7 mouse cellular contexts compared by ENCODE assay signal in genomic region chrX:68313486-68313885, GRCm38 (mm10).
DNase-seq lines count a peak whose midpoint lies in the region; ATAC-seq lines count a peak whose summit lies in the region.

No protein-coding gene starts in this region.

- DNase-seq in MEL-GATA-1-ER (ENCODE audit: extremely low read depth, low read depth), result peak; percentile 56
- peak; percentile 59 for DNase-seq in brain, embryonic 18.5 days (ENCODE audit: low read depth, low spot score)
- DNase-seq in forebrain, embryonic 11.5 days (ENCODE audit: low spot score), result peak; percentile 62
- peak; percentile 69 for DNase-seq in layer of hippocampus, adult 9-10 months (ENCODE audit: low spot score)
- DNase-seq in lung, postnatal 36 days, result peak; percentile 71
- peak; percentile 79 to 84 for DNase-seq in right cerebral cortex, postnatal 10 days (ENCODE audit: low spot score in 2 of 2)

- no peak overlapping the region for H3K27ac ChIP-seq in forebrain, embryonic 11.5 days (ENCODE audit: low read depth, low read length)

- 18% methylated on average over 7 of the region's 7 CpGs for WGBS in forebrain, embryonic 11.5 days

- no peaks in the 10 kb centered on the region for H3K36me3 ChIP-seq in forebrain, embryonic 11.5 days (ENCODE audit: control insufficient read depth, insufficient read depth, low read length)

- H3K4me3 ChIP-seq in forebrain, embryonic 11.5 days (ENCODE audit: low read depth, low read length), result no peak overlapping the region

- H3K9me3 ChIP-seq in forebrain, embryonic 11.5 days (ENCODE audit: control insufficient read depth, low read length), result no peaks in the 10 kb centered on the region

- no peak overlapping the region for H3K9ac ChIP-seq in forebrain, embryonic 11.5 days (ENCODE audit: low read length)

- no peak overlapping the region for H3K4me2 ChIP-seq in forebrain, embryonic 11.5 days (ENCODE audit: low read depth, low read length, severe bottlenecking)

- ATAC-seq in forebrain, embryonic 11.5 days (replicated peaks; ENCODE audit: low FRiP score), result peak; percentile 71
- peak; percentile 72 to 76; a peak in 3 of 4 replicates for ATAC-seq in hematopoietic stem cell, adult 5-6 weeks (replicated peaks in 1 of 2; ENCODE audit: insufficient read depth in 1 of 2, low FRiP score in 2 of 2, low TSS enrichment in 1 of 2, low read depth in 1 of 2, poor library complexity in 2 of 2, severe bottlenecking in 2 of 2)

- no peaks in the 10 kb centered on the region for H3K27me3 ChIP-seq in forebrain, embryonic 11.5 days (ENCODE audit: control insufficient read depth, insufficient read depth, low read length)

- H3K4me1 ChIP-seq in forebrain, embryonic 11.5 days (replicated peaks; ENCODE audit: control insufficient read depth, insufficient read depth, low read length), result no peaks in the 10 kb centered on the region
